Comparison of ENCODE assay signal across 8 mouse cellular contexts in the genomic region with DNA sequence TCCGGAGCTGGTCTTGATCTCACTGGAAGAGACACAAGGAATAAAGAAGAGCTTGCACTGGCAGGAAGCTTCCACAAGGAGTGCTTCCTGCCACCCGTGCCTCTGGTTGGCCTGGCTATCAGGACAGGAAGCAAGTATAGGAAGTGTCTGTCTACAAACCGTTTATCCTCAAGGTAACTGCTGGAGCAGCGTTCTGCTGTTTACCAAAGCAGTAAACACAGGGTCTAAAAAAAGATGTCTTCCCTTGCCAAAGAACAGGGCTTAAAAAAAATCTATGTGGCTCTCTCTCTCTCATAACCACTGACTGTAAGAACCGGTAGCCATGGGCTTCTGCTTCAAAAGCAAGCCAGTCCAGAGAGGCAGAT.
DNase-seq lines count a peak whose midpoint lies in the region; ATAC-seq and TF ChIP-seq lines count a peak whose summit lies in the region.
"Had no signal": no experiment of that assay in that cellular context is flagged by ENCODE, and none has a peak within 500 bp of the region (broad histone marks: within the 10 kb centered on the region; RNA-seq: fewer than 3 reads in every experiment).

No protein-coding gene starts in this region.

- H3K4me2 ChIP-seq in midbrain, embryonic 11.5 days, result no peak overlapping the region
- H3K4me2 ChIP-seq in liver, embryonic 16.5 days (ENCODE audit: low read depth, low read length), result no peak overlapping the region

- no peaks in the 10 kb centered on the region for H3K9me3 ChIP-seq in midbrain, embryonic 11.5 days (ENCODE audit: control insufficient read depth, low read length)
- H3K9me3 ChIP-seq in midbrain, embryonic 10.5 days (replicated peaks), result no peaks in the 10 kb centered on the region
- no peaks in the 10 kb centered on the region for H3K9me3 ChIP-seq in liver, embryonic 16.5 days (replicated peaks; ENCODE audit: control insufficient read depth, low read length)

- H3K27me3 ChIP-seq in midbrain, embryonic 11.5 days (ENCODE audit: control insufficient read depth, insufficient read depth, low read length), result no peaks in the 10 kb centered on the region
- no peaks in the 10 kb centered on the region for H3K27me3 ChIP-seq in midbrain, embryonic 10.5 days (ENCODE audit: low read depth, poor library complexity, severe bottlenecking)
- H3K27me3 ChIP-seq in liver, embryonic 16.5 days (ENCODE audit: control insufficient read depth, insufficient read depth, low read depth, low read length), result no peaks in the 10 kb centered on the region
- no peaks in the 10 kb centered on the region for H3K27me3 ChIP-seq in small intestine, adult 2 months (ENCODE audit: control insufficient read depth, insufficient read depth, low read length)

- TF ChIP-seq CTCF in small intestine, adult 2 months (IDR thresholded peaks at IDR 0.05; ENCODE audit: extremely low read depth, insufficient read length, insufficient replicate concordance, low read depth, low read length), result no peak

- DNase-seq in midbrain, embryonic 11.5 days (ENCODE audit: low spot score, missing footprints), result peak; percentile 73
- no peak for DNase-seq in midbrain, embryonic 10.5 days (ENCODE audit: low spot score)
- no peak for DNase-seq in urinary bladder, postnatal 25 days (ENCODE audit: low spot score)
- no peak for DNase-seq in layer of hippocampus, adult 11-12 months (ENCODE audit: low spot score)
- DNase-seq: embryo, embryonic 11 days had no signal

- H3K4me3 ChIP-seq in midbrain, embryonic 11.5 days (ENCODE audit: low read depth, low read length), result no peak overlapping the region
- H3K4me3 ChIP-seq in midbrain, embryonic 10.5 days, result no peak overlapping the region
- no peak overlapping the region for H3K4me3 ChIP-seq in liver, embryonic 16.5 days (ENCODE audit: low read depth, low read length)
- H3K4me3 ChIP-seq in small intestine, adult 2 months (ENCODE audit: low read depth, low read length), result no peak overlapping the region

- H3K36me3 ChIP-seq in midbrain, embryonic 11.5 days (ENCODE audit: control insufficient read depth, insufficient read depth, low read length), result no peaks in the 10 kb centered on the region
- H3K36me3 ChIP-seq in midbrain, embryonic 10.5 days, result no peaks in the 10 kb centered on the region
- H3K36me3 ChIP-seq in liver, embryonic 16.5 days (ENCODE audit: control insufficient read depth, insufficient read depth), result no peaks in the 10 kb centered on the region
- no peaks in the 10 kb centered on the region for H3K36me3 ChIP-seq in small intestine, adult 2 months (ENCODE audit: control insufficient read depth, insufficient read depth, low read length)

- no peak for TF ChIP-seq POLR2A in small intestine, adult 2 months (IDR thresholded peaks at IDR 0.05; ENCODE audit: low read depth, low read length)

- no peak overlapping the region for H3K27ac ChIP-seq in midbrain, embryonic 11.5 days (ENCODE audit: low read depth, low read length)
- H3K27ac ChIP-seq in midbrain, embryonic 10.5 days (replicated peaks), result no peak overlapping the region
- peak overlapping the region; percentile 45 for H3K27ac ChIP-seq in liver, embryonic 16.5 days (ENCODE audit: low read length)
- H3K27ac ChIP-seq in small intestine, adult 2 months (ENCODE audit: insufficient read depth, low read depth, low read length), result peak overlapping the region; percentile 20; the same call in 1 of the 2 replicates

- no peak for ATAC-seq in midbrain, embryonic 11.5 days (ENCODE audit: low FRiP score)
- peak; percentile 40 to 42 for ATAC-seq in hematopoietic stem cell, adult 5-6 weeks (replicated peaks in 1 of 2; ENCODE audit: insufficient read depth in 1 of 2, low FRiP score in 2 of 2, low TSS enrichment in 1 of 2, low read depth in 1 of 2, poor library complexity in 2 of 2, severe bottlenecking in 2 of 2)
- peak; percentile 50; the same call in 1 of the 2 replicates for ATAC-seq in liver, embryonic 16.5 days (ENCODE audit: low read depth)

- no peaks in the 10 kb centered on the region for H3K4me1 ChIP-seq in midbrain, embryonic 11.5 days (ENCODE audit: control insufficient read depth, insufficient read depth, low read length)
- no peaks in the 10 kb centered on the region for H3K4me1 ChIP-seq in midbrain, embryonic 10.5 days
- no peaks in the 10 kb centered on the region; the same call in 1 of the 2 replicates for H3K4me1 ChIP-seq in liver, embryonic 16.5 days (ENCODE audit: control insufficient read depth, low read depth, low read length)
- H3K4me1 ChIP-seq in small intestine, adult 2 months (ENCODE audit: control insufficient read depth, insufficient read depth, insufficient read length, low read length), result no peaks in the 10 kb centered on the region

- 89% methylated on average over 5 of the region's 5 CpGs for WGBS in midbrain, embryonic 11.5 days
- 76% methylated on average over 5 of the region's 5 CpGs for WGBS in midbrain, embryonic 10.5 days
- 14% methylated on average over 5 of the region's 5 CpGs for WGBS in liver, embryonic 16.5 days (ENCODE audit: insufficient replicate concordance)
- WGBS in small intestine, adult 2 months, result 40% methylated on average over 5 of the region's 5 CpGs

- H3K9ac ChIP-seq in midbrain, embryonic 11.5 days (ENCODE audit: low read length), result no peak overlapping the region
- no peak overlapping the region for H3K9ac ChIP-seq in liver, embryonic 16.5 days (ENCODE audit: low read depth, low read length)

Comparison
In these comparisons a context has a peak if more than half of its experiments do, and no peak if none do; other contexts are left out.
1. H3K27ac ChIP-seq: peak in liver, embryonic 16.5 days (single experiment) and small intestine, adult 2 months (single experiment); none in midbrain, embryonic 11.5 days (single experiment) and midbrain, embryonic 10.5 days (single experiment).